Mouse (Mus musculus) layer of hippocampus, adult 11-12 months (tissue): ENCODE results near the gene Isg20l2.

Source experiments
- DNase-seq: peaks from one replicate; pipeline ENCODE4 v3.0.0; 2022; ENCODE audit warnings: low spot score

Gene Isg20l2

GRCm38 (mm10) chr3:87913491-87913890 is 16.6 kb upstream of the Isg20l2 start:
- DNase-seq = no peak

GRCm38 (mm10) chr3:87913891-87914290 is 16.2 kb upstream of the Isg20l2 start:
- DNase-seq = no peak

- no peak for DNase-seq
Measured at GRCm38 (mm10) chr3:87916990-87917389, 13.1 kb upstream of the Isg20l2 start.

GRCm38 (mm10) chr3:87918551-87918950 is 11.6 kb upstream of the Isg20l2 start:
- DNase-seq = no peak

GRCm38 (mm10) chr3:87919336-87920108 is 10.6 kb upstream of the Isg20l2 start, which contains the start of gene Mrpl24:
Gene Mrpl24 (plus strand): TSS chr3:87919506.
- peak; percentile 91 for DNase-seq

GRCm38 (mm10) chr3:87920270-87920943 is 9.7 kb upstream of the Isg20l2 start:
- DNase-seq = no peak

- DNase-seq = no peak
Measured at GRCm38 (mm10) chr3:87924996-87925395, 5.1 kb upstream of the Isg20l2 start.

GRCm38 (mm10) chr3:87927452-87927851 is 2.7 kb upstream of the Isg20l2 start:
- no peak for DNase-seq

- DNase-seq = no peak
Measured at GRCm38 (mm10) chr3:87929341-87930077, 605 bp upstream of the Isg20l2 start.

- no peak for DNase-seq
Measured at GRCm38 (mm10) chr3:87934026-87934425, 3.9 kb downstream of the Isg20l2 start.

GRCm38 (mm10) chr3:87934501-87934900 is 4.4 kb downstream of the Isg20l2 start:
- no peak for DNase-seq

GRCm38 (mm10) chr3:87935201-87935600 is 5.1 kb downstream of the Isg20l2 start:
- no peak for DNase-seq

- peak; percentile 71 for DNase-seq
Measured at GRCm38 (mm10) chr3:87935776-87936175, 5.7 kb downstream of the Isg20l2 start.

GRCm38 (mm10) chr3:87940611-87941010 is 10.5 kb downstream of the Isg20l2 start:
- no peak for DNase-seq

GRCm38 (mm10) chr3:87942471-87942870 is 12.4 kb downstream of the Isg20l2 start:
- DNase-seq = no peak

- DNase-seq = no peak
Measured at GRCm38 (mm10) chr3:87943586-87943985, 13.5 kb downstream of the Isg20l2 start.

GRCm38 (mm10) chr3:87944838-87945600 is 14.9 kb downstream of the Isg20l2 start:
- no peak for DNase-seq

GRCm38 (mm10) chr3:87945781-87946540 is 15.8 kb downstream of the Isg20l2 start:
- no peak for DNase-seq

GRCm38 (mm10) chr3:87946541-87946860 is 16.4 kb downstream of the Isg20l2 start:
- no peak for DNase-seq

GRCm38 (mm10) chr3:87947056-87947810 is 17.1 kb downstream of the Isg20l2 start:
- DNase-seq = no peak

- DNase-seq = no peak
Measured at GRCm38 (mm10) chr3:87947811-87948199, 17.7 kb downstream of the Isg20l2 start.
